11 mouse cellular contexts compared by ENCODE assay signal in the genomic region with DNA sequence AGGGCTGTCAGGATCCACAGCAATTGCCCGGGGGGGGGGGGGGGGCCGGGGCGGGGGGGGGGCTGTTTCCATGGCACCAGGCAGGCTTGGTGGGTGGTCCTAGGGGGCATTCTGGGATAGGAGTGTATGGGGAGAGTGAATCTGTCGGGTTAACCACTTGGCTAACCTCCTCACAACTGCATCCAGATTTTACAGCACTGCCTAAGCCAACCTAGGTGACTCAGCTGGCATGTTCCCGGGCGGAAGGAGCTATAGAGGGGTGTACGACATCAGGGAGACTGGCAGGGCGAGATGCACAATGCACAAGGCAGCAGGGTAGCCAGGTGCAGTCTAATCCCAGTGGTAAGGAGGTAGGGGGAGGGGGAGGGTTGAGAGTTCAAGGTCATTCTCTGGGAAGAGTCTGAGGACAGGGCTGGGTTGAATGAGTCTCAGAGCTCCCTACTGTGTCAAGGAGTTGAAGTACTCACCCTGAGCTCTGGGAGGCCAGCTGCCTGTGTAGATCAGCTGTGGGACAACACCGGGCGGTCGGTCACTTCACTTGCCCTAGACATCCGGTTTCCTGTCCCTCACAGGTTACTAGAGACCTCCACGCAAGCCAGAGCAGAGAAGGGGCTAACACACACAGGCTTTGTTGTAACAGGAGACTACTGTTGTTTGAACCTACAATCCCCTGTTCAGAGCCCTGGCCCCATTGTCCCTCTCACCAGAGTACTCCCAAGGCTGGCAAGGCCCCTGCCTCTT. TPM values are rescaled to one million over a fixed set of nuclear protein-coding genes. Genes with fewer than 3 reads are reported as not detected.
DNase-seq lines count a peak whose midpoint lies in the region; ATAC-seq and TF ChIP-seq lines count a peak whose summit lies in the region.
"Had no signal": no experiment of that assay in that cellular context is flagged by ENCODE, and none has a peak within 500 bp of the region (broad histone marks: within the 10 kb centered on the region; RNA-seq: fewer than 3 reads in every experiment).

No protein-coding gene starts in this region.

- no peak overlapping the region for H3K9ac ChIP-seq in kidney, embryonic 15.5 days
- no peak overlapping the region for H3K9ac ChIP-seq in CH12.LX (ENCODE audit: insufficient read depth, low read depth)
- H3K9ac ChIP-seq in embryonic facial prominence, embryonic 11.5 days (replicated peaks; ENCODE audit: low read length) = no peak overlapping the region; the same call in 1 of the 2 replicates
- H3K9ac ChIP-seq: lung, embryonic 15.5 days had no signal

- H3K9me3 ChIP-seq in kidney, embryonic 15.5 days (replicated peaks) = no peaks in the 10 kb centered on the region
- H3K9me3 ChIP-seq in CH12.LX (replicated peaks; ENCODE audit: low read length) = no peaks in the 10 kb centered on the region
- H3K9me3 ChIP-seq in embryonic facial prominence, embryonic 11.5 days (replicated peaks; ENCODE audit: control insufficient read depth, low read length) = no peaks in the 10 kb centered on the region
- H3K9me3 ChIP-seq: heart, embryonic 12.5 days; lung, embryonic 15.5 days had no signal

- H3K79me2 ChIP-seq in CH12.LX (replicated peaks; ENCODE audit: control insufficient read depth, extremely low read depth, insufficient read depth, poor library complexity, severe bottlenecking) = no peaks in the 10 kb centered on the region

- peak; percentile 26 for ATAC-seq in kidney, embryonic 15.5 days (replicated peaks; ENCODE audit: low FRiP score)
- ATAC-seq in embryonic facial prominence, embryonic 11.5 days (replicated peaks; ENCODE audit: insufficient number of reproducible peaks, low FRiP score, low TSS enrichment, low read depth) = no peak
- ATAC-seq: intestine, postnatal 0 days had no signal

- in situ Hi-C loops in CH12.LX (cut with MboI; ENCODE audit: low pct_ligation_motif_present, low pct_unique_long_range_greater_than_20kb, low sequenced_read_pairs) = loop anchor here (25.0 kb wide), 1 partner anchor 471 kb away; the partner anchor contains the start of gene Grm4

- no peak for TF ChIP-seq CTCF in CH12.LX (conservative IDR thresholded peaks at IDR 0.05 in 1 of 2, IDR thresholded peaks at IDR 0.05 in 1 of 2; ENCODE audit: low read depth in 2 of 2, low read length in 2 of 2)

- no peak for TF ChIP-seq RAD21 in CH12.LX (IDR thresholded peaks at IDR 0.05; ENCODE audit: low read depth, low read length)

- peaks cover 66% of the 10 kb centered on the region for H3K4me1 ChIP-seq in kidney, embryonic 15.5 days
- H3K4me1 ChIP-seq in CH12.LX (ENCODE audit: control insufficient read depth in 1 of 2, insufficient read depth in 2 of 2) = peaks cover 30 to 67% of the 10 kb centered on the region in 2 experiments
- H3K4me1 ChIP-seq in embryonic facial prominence, embryonic 11.5 days (ENCODE audit: control insufficient read depth, insufficient read depth, low read length) = peaks cover 16% of the 10 kb centered on the region

- peak overlapping the region; percentile 94 for H3K27ac ChIP-seq in kidney, embryonic 15.5 days
- H3K27ac ChIP-seq in CH12.LX (ENCODE audit: insufficient read depth, low read depth) = peak overlapping the region; percentile 60
- peak overlapping the region; percentile 85 for H3K27ac ChIP-seq in embryonic facial prominence, embryonic 11.5 days (replicated peaks; ENCODE audit: low read depth, low read length)

- no peak for TF ChIP-seq EP300 in CH12.LX (IDR thresholded peaks at IDR 0.05; ENCODE audit: low read length)

- dilution Hi-C loops in CH12.LX (cut with MboI; ENCODE audit: extremely low pct_ligation_motif_present, extremely low pct_unique_long_range_greater_than_20kb, low sequenced_read_pairs) = no loop called here

- no peak for TF ChIP-seq POLR2A in CH12.LX (IDR thresholded peaks at IDR 0.05; ENCODE audit: low read depth, low read length)

- H3K27me3 ChIP-seq in kidney, embryonic 15.5 days = 0 out of 2 replicates have a peak, but pooled peaks cover 3% of the 10 kb centered on the region
- no peaks in the 10 kb centered on the region for H3K27me3 ChIP-seq in CH12.LX (replicated peaks)
- no peaks in the 10 kb centered on the region for H3K27me3 ChIP-seq in embryonic facial prominence, embryonic 11.5 days (ENCODE audit: control insufficient read depth, insufficient read depth, low read length)
- H3K27me3 ChIP-seq: heart, embryonic 12.5 days; lung, embryonic 15.5 days had no signal

- H3K36me3 ChIP-seq in kidney, embryonic 15.5 days = no peaks in the 10 kb centered on the region
- H3K36me3 ChIP-seq in CH12.LX (replicated peaks in 1 of 2; ENCODE audit: control insufficient read depth in 1 of 2, insufficient read depth in 1 of 2, low read length in 1 of 2) = peaks cover 0 to 22% of the 10 kb centered on the region in 2 experiments
- H3K36me3 ChIP-seq in embryonic facial prominence, embryonic 11.5 days (replicated peaks; ENCODE audit: control insufficient read depth, insufficient read depth, low read depth, low read length) = no peaks in the 10 kb centered on the region
- H3K36me3 ChIP-seq: heart, embryonic 12.5 days; lung, embryonic 15.5 days had no signal

- DNase-seq in kidney, adult 9 months = no peak
- DNase-seq in 3T3-L1 (ENCODE audit: low read depth, low spot score) (peak; percentile 87), CH12.LX (ENCODE audit: extremely low read depth) (no peak)
- DNase-seq in embryonic facial prominence, embryonic 11.5 days (ENCODE audit: low spot score) = no peak
- no peak for DNase-seq in embryo, embryonic 11 days
- no peak for DNase-seq in thymus, postnatal 0 days (ENCODE audit: low spot score)
- no peak for DNase-seq in left cerebral cortex, postnatal 36 days (ENCODE audit: low spot score in 2 of 2)

- no peak overlapping the region for H3K4me2 ChIP-seq in kidney, embryonic 15.5 days
- no peak overlapping the region for H3K4me2 ChIP-seq in CH12.LX (ENCODE audit: insufficient read depth, low read depth, poor library complexity, severe bottlenecking)
- H3K4me2 ChIP-seq in embryonic facial prominence, embryonic 11.5 days (ENCODE audit: low read depth, low read length) = no peak overlapping the region; the same call in 1 of the 2 replicates

- 45% methylated on average over 11 of the region's 13 CpGs for WGBS in kidney, embryonic 15.5 days
- WGBS in embryonic facial prominence, embryonic 11.5 days = 35% methylated on average over 10 of the region's 13 CpGs

- H3K4me3 ChIP-seq in kidney, embryonic 15.5 days (replicated peaks) = no peak overlapping the region
- peak overlapping the region in 2 of 3 experiments; percentile 26 to 52 for H3K4me3 ChIP-seq in CH12.LX (replicated peaks in 1 of 3; ENCODE audit: low read depth in 2 of 3, low read length in 2 of 3, poor library complexity in 1 of 3)
- no peak overlapping the region for H3K4me3 ChIP-seq in embryonic facial prominence, embryonic 11.5 days (ENCODE audit: low read depth, low read length)
- H3K4me3 ChIP-seq: heart, embryonic 12.5 days; lung, embryonic 15.5 days had no signal

- intact Hi-C loops in left cerebral cortex, postnatal 36 days (cut with DNase I) = no loop called here

TF ChIP-seq in CH12.LX, 34 proteins besides CTCF, POLR2A, EP300 and RAD21:
- TF ChIP-seq PAX5 (IDR thresholded peaks at IDR 0.05; ENCODE audit: low read length) (no peak), E2F4 (IDR thresholded peaks at IDR 0.05; ENCODE audit: insufficient replicate concordance, low read depth, low read length) (no peak), ETS1 (conservative IDR thresholded peaks at IDR 0.05; ENCODE audit: low read depth, low read length) (no peak)

RNA-seq across cellular contexts. Expression of gene Bak1, which starts 12.4 kb away (rescaled TPM):
- polyA plus RNA-seq in kidney, embryonic 15.5 days (2015; fragmentation: Nextera tagmentation; extraction: Ambion mirVana) = 7.1 and 8.5 TPM in 2 replicates
- total RNA-seq in CH12.LX (2012; rRNA removed) (57.3 and 69.8 TPM in 2 replicates), CH12.LX (2014; rRNA removed) (61.8 and 62.9 TPM in 2 replicates)
- polyA plus RNA-seq in CH12.LX (2012; ENCODE audit: insufficient read length, low read depth) = 123 and 140 TPM in 2 replicates
- polyA plus RNA-seq in embryonic facial prominence, embryonic 11.5 days (2014; fragmentation: Nextera tagmentation; extraction: Ambion mirVana) = 12.9 and 14.3 TPM in 2 replicates
- 5.8 and 6.9 TPM in 2 replicates for polyA plus RNA-seq in thymus, postnatal 0 days (2015; fragmentation: Nextera tagmentation; extraction: Ambion mirVana)
- total RNA-seq in left cerebral cortex, postnatal 36 days (2021) = 10 to 100 TPM; 13.9 to 16.5 TPM

RNA-seq across cellular contexts. Expression of gene Itpr3, which starts 15.9 kb away (rescaled TPM):
- 7.4 and 8.3 TPM in 2 replicates for polyA plus RNA-seq in kidney, embryonic 15.5 days (2015; fragmentation: Nextera tagmentation; extraction: Ambion mirVana)
- total RNA-seq in CH12.LX (2012; rRNA removed) = 8.3 and 11.3 TPM in 2 replicates
- 2.5 TPM in 2 replicates for total RNA-seq in CH12.LX (2014; rRNA removed)
- 8.5 and 9.5 TPM in 2 replicates for polyA plus RNA-seq in CH12.LX (2012; ENCODE audit: insufficient read length, low read depth)
- polyA plus RNA-seq in embryonic facial prominence, embryonic 11.5 days (2014; fragmentation: Nextera tagmentation; extraction: Ambion mirVana) = 1.5 and 1.7 TPM in 2 replicates
- 4.5 and 4.9 TPM in 2 replicates for polyA plus RNA-seq in thymus, postnatal 0 days (2015; fragmentation: Nextera tagmentation; extraction: Ambion mirVana)
- total RNA-seq in left cerebral cortex, postnatal 36 days (2021) = 1 to 10 TPM; 2.0 to 3.4 TPM

Comparison
In these comparisons a context has a peak if more than half of its experiments do, and no peak if none do; other contexts are left out.
1. H3K4me3 ChIP-seq: peak in CH12.LX (2 of 3); none in kidney, embryonic 15.5 days (single experiment) and embryonic facial prominence, embryonic 11.5 days (single experiment).
2. Peak in every context shown above with its lines, with median percentiles within 50 percentile points of each other: H3K27ac ChIP-seq.